Mouse (Mus musculus): ENCODE results near the gene Cyb561d1. TPM values are rescaled to one million over a fixed set of nuclear protein-coding genes. Genes with fewer than 3 reads are reported as not detected.

Cyb561d1 gene
- total and polyA plus RNA-seq, 3 experiments = 2.2 to 4.1 (median 2.6) TPM

GRCm38 (mm10) chr3:108195941-108196590, 4.9 kb downstream of the Cyb561d1 start:
- DNase-seq (ENCODE audit: extremely low read depth) = no peak
- no peak overlapping the region for H3K27ac ChIP-seq (ENCODE audit: insufficient read depth, low read depth)
- in situ Hi-C loops (cut with MboI; ENCODE audit: low pct_ligation_motif_present, low pct_unique_long_range_greater_than_20kb, low sequenced_read_pairs) (no loop called here), dilution Hi-C loops (cut with MboI; ENCODE audit: extremely low pct_ligation_motif_present, extremely low pct_unique_long_range_greater_than_20kb, low sequenced_read_pairs) (no loop called here)
- H3K36me3 ChIP-seq (replicated peaks in 1 of 2; ENCODE audit: control insufficient read depth in 1 of 2, insufficient read depth in 1 of 2, low read length in 1 of 2) = peaks cover 0 to 48% of the 10 kb centered on the region in 2 experiments
- no peak overlapping the region for H3K4me2 ChIP-seq (ENCODE audit: insufficient read depth, low read depth, poor library complexity, severe bottlenecking)
- H3K4me3 ChIP-seq (replicated peaks in 1 of 3; ENCODE audit: low read depth in 2 of 3, low read length in 2 of 3, poor library complexity in 1 of 3) = no peak overlapping the region
- H3K9me3 ChIP-seq (replicated peaks; ENCODE audit: low read length) = no peaks in the 10 kb centered on the region
- TF ChIP-seq MAFK (IDR thresholded peaks at IDR 0.05; ENCODE audit: insufficient replicate concordance, low read length) = no peak
- TF ChIP-seq ETS1 (conservative IDR thresholded peaks at IDR 0.05; ENCODE audit: low read depth, low read length) = no peak
- H3K4me1 ChIP-seq (ENCODE audit: control insufficient read depth in 1 of 2, insufficient read depth in 2 of 2) = peaks cover 15 to 24% of the 10 kb centered on the region in 2 experiments
- no peaks in the 10 kb centered on the region; the same call in 1 of the 2 replicates for H3K79me2 ChIP-seq (replicated peaks; ENCODE audit: control insufficient read depth, extremely low read depth, insufficient read depth, poor library complexity, severe bottlenecking)
- H3K9ac ChIP-seq (ENCODE audit: insufficient read depth, low read depth) = no peak overlapping the region
- H3K27me3 ChIP-seq (replicated peaks) = no peaks in the 10 kb centered on the region

DNA sequence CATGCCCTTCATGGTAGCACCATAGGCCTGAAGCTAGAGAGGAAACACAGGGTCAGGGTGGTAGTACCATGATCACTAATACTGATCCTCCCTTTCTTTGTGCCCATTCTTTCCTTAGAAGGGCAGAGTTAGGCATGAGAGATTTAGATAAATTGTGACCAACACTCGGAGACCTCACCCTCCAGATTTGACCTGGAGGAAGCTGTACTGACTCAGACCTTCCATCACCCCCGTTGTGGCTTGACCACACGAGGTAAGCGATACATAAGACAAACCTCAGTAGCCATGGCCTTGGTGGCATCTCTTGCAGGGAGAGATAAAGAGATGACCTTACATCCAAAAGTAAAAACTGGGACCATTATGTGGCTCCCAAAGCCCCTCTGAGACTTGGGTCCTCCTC, 5.7 kb downstream of the Cyb561d1 start:
- in situ Hi-C loops (cut with MboI; ENCODE audit: low pct_ligation_motif_present, low pct_unique_long_range_greater_than_20kb, low sequenced_read_pairs) (no loop called here), dilution Hi-C loops (cut with MboI; ENCODE audit: extremely low pct_ligation_motif_present, extremely low pct_unique_long_range_greater_than_20kb, low sequenced_read_pairs) (no loop called here)
- H3K9ac ChIP-seq (ENCODE audit: insufficient read depth, low read depth) = no peak overlapping the region
- H3K27me3 ChIP-seq (replicated peaks) = no peaks in the 10 kb centered on the region
- H3K79me2 ChIP-seq (replicated peaks; ENCODE audit: control insufficient read depth, extremely low read depth, insufficient read depth, poor library complexity, severe bottlenecking) = no peaks in the 10 kb centered on the region; the same call in 1 of the 2 replicates
- no peak for DNase-seq (ENCODE audit: extremely low read depth)
- no peak overlapping the region for H3K4me2 ChIP-seq (ENCODE audit: insufficient read depth, low read depth, poor library complexity, severe bottlenecking)
- TF ChIP-seq JUND (conservative IDR thresholded peaks at IDR 0.05; ENCODE audit: low read depth, low read length) (peak; percentile 69), BHLHE40 (IDR thresholded peaks at IDR 0.05; ENCODE audit: low read depth, low read length) (peak; percentile 44; the same call in 1 of the 2 replicates), CTCF (conservative IDR thresholded peaks at IDR 0.05 in 1 of 2, IDR thresholded peaks at IDR 0.05 in 1 of 2; ENCODE audit: low read depth in 2 of 2, low read length in 2 of 2) (no peak), JUN (IDR thresholded peaks at IDR 0.05; ENCODE audit: insufficient read depth, low read depth, low read length) (peak; percentile 47; the same call in 1 of the 2 replicates), TCF12 (IDR thresholded peaks at IDR 0.05; ENCODE audit: low read depth, low read length) (no peak), CHD2 (IDR thresholded peaks at IDR 0.05; ENCODE audit: low read length) (no peak), EP300 (IDR thresholded peaks at IDR 0.05; ENCODE audit: low read length) (peak; percentile 54)
- H3K9me3 ChIP-seq (replicated peaks; ENCODE audit: low read length) = no peaks in the 10 kb centered on the region
- peaks cover 0 to 48% of the 10 kb centered on the region in 2 experiments for H3K36me3 ChIP-seq (replicated peaks in 1 of 2; ENCODE audit: control insufficient read depth in 1 of 2, insufficient read depth in 1 of 2, low read length in 1 of 2)
- peaks cover 15 to 23% of the 10 kb centered on the region in 2 experiments for H3K4me1 ChIP-seq (ENCODE audit: control insufficient read depth in 1 of 2, insufficient read depth in 2 of 2)
- H3K4me3 ChIP-seq (replicated peaks in 1 of 3; ENCODE audit: low read depth in 2 of 3, low read length in 2 of 3, poor library complexity in 1 of 3) = no peak overlapping the region
- H3K27ac ChIP-seq (ENCODE audit: insufficient read depth, low read depth) = no peak overlapping the region

GRCm38 (mm10) chr3:108193686-108194085, 7.3 kb downstream of the Cyb561d1 start:
- Histone ChIP-seq H3K4me1 (ENCODE audit: control insufficient read depth in 1 of 2, insufficient read depth in 2 of 2) (peaks cover 11 to 22% of the 10 kb centered on the region in 2 experiments), H3K79me2 (replicated peaks; ENCODE audit: control insufficient read depth, extremely low read depth, insufficient read depth, poor library complexity, severe bottlenecking) (no peaks in the 10 kb centered on the region), H3K4me3 (replicated peaks in 1 of 3; ENCODE audit: low read depth in 2 of 3, low read length in 2 of 3, poor library complexity in 1 of 3) (no peak overlapping the region), H3K27me3 (replicated peaks) (no peaks in the 10 kb centered on the region), H3K36me3 (replicated peaks in 1 of 2; ENCODE audit: control insufficient read depth in 1 of 2, insufficient read depth in 1 of 2, low read length in 1 of 2) (peaks cover 0 to 40% of the 10 kb centered on the region in 2 experiments), H3K9ac (ENCODE audit: insufficient read depth, low read depth) (no peak overlapping the region), H3K4me2 (ENCODE audit: insufficient read depth, low read depth, poor library complexity, severe bottlenecking) (no peak overlapping the region), H3K27ac (ENCODE audit: insufficient read depth, low read depth) (no peak overlapping the region), H3K9me3 (replicated peaks; ENCODE audit: low read length) (no peaks in the 10 kb centered on the region)
- in situ Hi-C loops (cut with MboI; ENCODE audit: low pct_ligation_motif_present, low pct_unique_long_range_greater_than_20kb, low sequenced_read_pairs) (no loop called here), dilution Hi-C loops (cut with MboI; ENCODE audit: extremely low pct_ligation_motif_present, extremely low pct_unique_long_range_greater_than_20kb, low sequenced_read_pairs) (no loop called here)
- TF ChIP-seq ELF1 (IDR thresholded peaks at IDR 0.05; ENCODE audit: low read depth, low read length) (no peak), ZC3H11A (IDR thresholded peaks at IDR 0.05; ENCODE audit: low read depth, low read length) (no peak), JUN (IDR thresholded peaks at IDR 0.05; ENCODE audit: insufficient read depth, low read depth, low read length) (no peak), MAFK (IDR thresholded peaks at IDR 0.05; ENCODE audit: insufficient replicate concordance, low read length) (no peak), SMC3 (IDR thresholded peaks at IDR 0.05; ENCODE audit: low read depth, low read length) (no peak), MAX (IDR thresholded peaks at IDR 0.05; ENCODE audit: low read length) (no peak), MXI1 (IDR thresholded peaks at IDR 0.05; ENCODE audit: low read depth, low read length) (no peak), UBTF (IDR thresholded peaks at IDR 0.05; ENCODE audit: low read depth, low read length) (no peak), NELFE (IDR thresholded peaks at IDR 0.05; ENCODE audit: low read depth, low read length) (no peak), TCF12 (IDR thresholded peaks at IDR 0.05; ENCODE audit: low read depth, low read length) (no peak), BHLHE40 (IDR thresholded peaks at IDR 0.05; ENCODE audit: low read depth, low read length) (no peak), MAZ (IDR thresholded peaks at IDR 0.05; ENCODE audit: low read depth, low read length) (no peak), IRF4 (IDR thresholded peaks at IDR 0.05; ENCODE audit: low read depth, low read length) (no peak), JUND (conservative IDR thresholded peaks at IDR 0.05; ENCODE audit: low read depth, low read length) (no peak), HCFC1 (IDR thresholded peaks at IDR 0.05; ENCODE audit: low read depth, low read length) (no peak), CHD1 (IDR thresholded peaks at IDR 0.05; ENCODE audit: low read depth, low read length) (no peak), TBP (conservative IDR thresholded peaks at IDR 0.05; ENCODE audit: low read depth, low read length) (no peak), ZNF384 (IDR thresholded peaks at IDR 0.05; ENCODE audit: low read depth, low read length) (no peak), POLR2AphosphoS2 (IDR thresholded peaks at IDR 0.05; ENCODE audit: low read depth, low read length) (no peak), KAT2A (IDR thresholded peaks at IDR 0.05; ENCODE audit: insufficient replicate concordance, low read length) (no peak)
- no peak for DNase-seq (ENCODE audit: extremely low read depth)
